Mouse (Mus musculus): ENCODE measurements at regions not wholly inside any gene's neighbourhood (a gene's known extent, or its start where the extent isn't known, plus 50 kb on each side); places are given as distances from the start of the nearest gene placed in this dataset.
"Not testable (repeated sequence)": the region's sequence is repeated elsewhere in the genome, so short reads cannot be mapped to it uniquely, and the experiment has no call there.

DNA sequence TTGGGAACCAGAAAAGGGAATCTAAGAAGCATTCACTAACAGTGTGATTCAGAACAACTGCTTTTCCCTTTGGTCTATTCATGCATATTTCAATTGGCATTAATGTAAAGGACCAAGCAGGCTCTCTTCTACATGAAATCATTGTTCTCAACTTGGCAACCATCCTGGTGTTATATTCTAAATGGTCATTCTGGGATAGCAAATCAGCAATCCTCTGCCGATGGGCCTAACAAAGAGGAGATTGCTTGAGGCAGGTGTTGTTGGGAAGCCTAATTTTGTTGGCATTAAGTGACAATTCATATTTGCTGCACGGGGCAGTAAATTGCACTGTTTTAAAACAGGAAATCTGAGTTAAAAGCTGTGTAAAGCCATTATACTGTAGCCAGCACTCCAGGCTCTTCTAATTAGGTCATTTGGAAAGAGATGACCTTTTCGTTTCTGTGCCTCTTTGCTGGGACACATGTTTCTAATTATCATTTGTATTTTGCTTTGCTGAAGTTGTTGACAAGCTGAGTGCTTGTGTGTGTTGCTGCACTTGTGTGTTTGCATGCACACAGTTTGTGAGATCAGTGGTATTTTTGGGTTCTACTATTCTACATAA, 275.4 kb downstream of the Cetn3 start:
- no peak for DNase-seq (ENCODE audit: low spot score in 2 of 2)

DNA sequence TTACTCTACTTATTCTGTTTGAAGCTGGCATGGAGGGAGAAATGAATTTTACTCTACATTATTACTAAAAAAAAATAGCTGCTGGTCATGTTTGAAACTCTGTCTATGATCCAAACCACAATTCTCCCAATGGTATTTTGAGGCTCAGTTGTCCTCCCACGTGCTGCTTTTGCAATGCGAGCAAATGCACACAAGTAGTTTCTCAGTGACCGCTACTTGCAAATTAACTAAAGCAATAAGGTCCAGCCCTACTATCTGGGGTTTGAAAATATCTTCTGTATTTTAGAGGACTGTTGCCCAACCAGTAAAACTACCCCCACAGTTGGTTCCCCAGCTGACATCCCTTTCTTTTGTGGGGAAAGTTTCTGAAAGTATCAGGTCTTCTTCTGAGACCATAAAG, 276.0 kb downstream of the Cetn3 start:
- no peak for DNase-seq (ENCODE audit: low spot score in 2 of 2)

DNA sequence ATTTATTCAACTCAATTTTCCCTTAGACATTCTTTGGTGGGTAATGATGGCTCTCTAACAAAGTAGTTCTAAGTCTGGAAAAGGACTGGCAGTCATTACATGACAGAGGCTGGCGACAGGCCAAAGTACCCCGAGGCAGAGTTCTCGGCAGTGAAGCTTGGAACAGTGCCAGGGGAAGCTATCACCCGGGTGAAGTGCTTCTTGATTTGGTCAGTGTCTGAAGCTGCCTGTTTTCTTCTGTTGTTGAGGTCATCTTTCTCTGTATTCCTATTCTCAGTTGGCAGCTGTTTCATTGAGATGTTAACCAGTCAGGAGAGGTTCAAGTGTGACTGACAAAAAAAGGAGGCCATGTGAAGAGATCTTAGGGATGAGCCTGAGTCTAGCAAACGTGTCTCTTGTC, 276.6 kb downstream of the Cetn3 start:
- DNase-seq (ENCODE audit: low spot score in 2 of 2), result peak in 1 of 2 experiments; percentile 43

- not testable (repeated sequence) for DNase-seq (ENCODE audit: low spot score in 2 of 2)
Observed at GRCm38 (mm10) chr13:82063880-82064279, 281.0 kb downstream of the Cetn3 start.

DNA sequence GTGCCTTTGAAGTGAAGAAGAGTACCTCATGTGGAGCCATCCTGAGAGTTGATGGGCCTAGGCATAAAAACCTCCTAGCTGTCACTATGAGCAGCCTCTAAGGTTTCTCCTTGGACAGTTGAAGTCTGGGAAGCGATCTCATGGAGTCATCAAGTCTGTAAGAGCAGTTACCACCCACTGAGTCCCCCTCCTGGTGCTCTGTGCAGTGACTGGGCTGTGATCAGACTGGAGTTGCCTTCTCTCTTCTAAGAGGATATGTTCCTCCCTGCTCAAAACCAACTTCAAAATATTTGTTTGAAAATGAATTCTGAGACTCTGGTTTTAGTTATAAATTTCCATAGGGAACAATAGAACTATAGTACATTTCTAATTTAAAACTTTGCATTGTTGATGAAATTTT, 283.3 kb downstream of the Cetn3 start:
- no peak for DNase-seq (ENCODE audit: low spot score in 2 of 2)

DNA sequence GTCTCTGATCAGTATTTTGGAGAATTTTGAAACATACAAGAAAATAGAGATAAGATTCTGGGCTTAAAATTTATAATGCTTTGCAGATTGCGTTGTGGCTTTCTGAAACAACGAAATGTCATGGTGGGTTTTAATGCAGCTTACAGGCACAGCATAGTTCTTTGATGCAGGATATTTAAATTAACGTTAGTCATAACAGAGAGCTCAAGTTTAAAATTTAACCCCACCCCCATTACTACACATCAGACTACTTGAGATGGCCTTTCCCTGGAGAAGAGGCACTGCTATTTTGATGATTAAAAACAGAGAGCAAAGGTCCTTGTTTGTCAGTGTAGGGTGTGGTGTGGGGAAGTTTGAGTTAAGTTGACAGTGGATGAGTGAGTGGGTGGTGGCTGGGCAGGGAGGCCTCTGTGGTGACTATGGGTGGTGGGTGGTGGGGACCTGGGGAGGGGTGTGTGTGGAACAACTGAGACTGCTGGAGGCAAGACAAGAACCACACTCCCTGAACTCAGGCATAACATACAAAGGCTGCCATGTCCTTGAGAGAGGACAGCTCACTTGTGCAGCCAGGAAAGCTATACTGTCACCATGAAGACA, 283.9 kb downstream of the Cetn3 start:
- DNase-seq (ENCODE audit: low spot score in 2 of 2), result no peak

- no peak for DNase-seq (ENCODE audit: low spot score in 2 of 2)
Observed at GRCm38 (mm10) chr13:82072449-82072848, 289.6 kb downstream of the Cetn3 start.

DNA sequence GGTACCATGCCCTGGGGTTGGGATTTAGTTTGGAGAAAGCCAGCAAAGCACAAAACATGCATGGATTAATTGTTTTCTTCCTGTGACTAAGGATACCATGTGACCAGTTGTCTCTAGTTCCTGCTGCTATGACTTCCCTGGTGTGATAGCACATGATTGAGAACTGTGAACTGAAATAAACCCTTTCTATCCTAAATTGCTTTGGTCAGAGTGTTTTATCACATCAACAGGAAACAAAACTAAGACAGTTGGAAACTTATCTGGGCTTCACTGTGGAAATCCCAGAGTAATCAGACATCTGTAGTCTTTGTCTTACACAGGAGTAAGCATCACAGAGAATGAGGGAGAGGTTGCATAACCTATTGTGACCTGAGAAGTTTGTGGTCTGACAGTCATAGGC, 290.5 kb downstream of the Cetn3 start:
- DNase-seq (ENCODE audit: low spot score in 2 of 2), result no peak

DNA sequence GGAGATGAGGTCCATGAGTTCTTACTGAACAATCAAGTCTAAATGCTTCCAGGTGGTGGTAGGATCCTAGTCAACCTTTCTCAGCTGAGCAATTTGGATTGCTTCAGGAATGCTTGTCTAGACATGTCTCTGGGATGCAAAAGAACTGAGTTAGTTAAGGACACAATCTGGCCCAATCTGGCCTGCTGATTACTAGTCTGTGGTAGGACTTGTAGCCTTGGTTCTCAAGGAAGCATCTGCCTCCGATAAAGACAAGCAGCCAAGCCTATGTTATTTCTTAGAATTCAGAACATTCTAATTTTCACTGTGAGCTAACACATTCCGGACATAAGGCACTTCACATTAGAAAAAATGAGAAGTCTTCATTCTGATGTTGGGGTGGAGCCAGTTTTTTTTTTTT, 298.5 kb downstream of the Cetn3 start:
- DNase-seq (ENCODE audit: low spot score in 2 of 2), result no peak

GRCm38 (mm10) chr13:82087635-82088034, 304.8 kb downstream of the Cetn3 start:
- no peak for DNase-seq (ENCODE audit: low spot score in 2 of 2)

- DNase-seq (ENCODE audit: low spot score in 2 of 2), result no peak
Observed at GRCm38 (mm10) chr13:82092186-82092585, 309.3 kb downstream of the Cetn3 start.

- DNase-seq (ENCODE audit: low spot score in 2 of 2), result no peak
Observed at GRCm38 (mm10) chr13:82106032-82106431, 323.2 kb downstream of the Cetn3 start.

DNA sequence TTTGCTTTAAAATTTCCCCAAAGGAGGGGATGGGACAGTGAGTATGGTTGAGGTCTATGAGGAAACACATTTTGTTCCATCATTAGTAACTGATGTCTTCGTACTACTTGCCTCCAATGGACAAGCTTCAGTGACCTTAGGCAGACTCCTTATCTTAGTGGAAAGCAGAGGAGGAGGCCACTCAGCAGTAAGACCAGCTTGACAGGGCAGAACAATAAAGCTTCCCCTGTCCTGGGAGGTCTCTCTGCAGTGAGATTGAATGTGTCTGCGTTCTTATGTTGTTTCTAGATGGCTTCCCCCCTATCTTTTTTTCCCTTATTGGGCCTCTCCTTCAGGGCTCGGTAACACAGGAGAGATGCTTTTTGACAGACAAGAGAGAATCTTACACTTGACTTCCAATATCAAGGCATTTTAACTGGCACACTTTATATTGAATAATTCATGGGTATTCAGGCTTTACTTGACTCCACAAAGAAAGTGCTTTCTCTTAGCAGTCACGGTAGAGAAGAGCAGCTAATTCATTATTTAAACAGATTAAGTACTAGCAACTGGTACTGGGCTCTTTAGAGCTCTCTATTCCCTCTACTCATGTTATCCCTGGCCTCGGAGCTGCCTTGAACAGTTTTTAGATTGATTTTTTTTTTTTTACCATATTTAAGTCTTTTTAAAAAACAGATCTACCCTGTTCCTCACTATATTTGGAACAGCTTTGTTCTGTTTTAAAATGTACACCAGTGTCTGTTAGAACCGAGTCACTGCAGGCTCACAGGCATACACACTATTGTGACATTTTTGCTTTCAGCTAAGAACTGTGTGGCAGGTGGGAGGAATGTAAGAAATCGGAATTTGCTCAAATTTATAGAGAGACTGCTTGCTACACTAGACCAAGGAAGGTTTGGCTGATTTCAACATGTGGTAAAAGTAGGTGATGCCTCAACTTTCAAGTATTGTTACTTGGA, 347.2 kb downstream of the Cetn3 start:
- DNase-seq (ENCODE audit: low spot score in 2 of 2), result no peak
